Mouse (Mus musculus): ENCODE results near the gene Cpped1. TPM values are rescaled to one million over a fixed set of nuclear protein-coding genes. Genes with fewer than 3 reads are reported as not detected.

Gene Cpped1
- total RNA-seq, 2 experiments from 2014 or later: 34.9 to 49.6 TPM

DNA sequence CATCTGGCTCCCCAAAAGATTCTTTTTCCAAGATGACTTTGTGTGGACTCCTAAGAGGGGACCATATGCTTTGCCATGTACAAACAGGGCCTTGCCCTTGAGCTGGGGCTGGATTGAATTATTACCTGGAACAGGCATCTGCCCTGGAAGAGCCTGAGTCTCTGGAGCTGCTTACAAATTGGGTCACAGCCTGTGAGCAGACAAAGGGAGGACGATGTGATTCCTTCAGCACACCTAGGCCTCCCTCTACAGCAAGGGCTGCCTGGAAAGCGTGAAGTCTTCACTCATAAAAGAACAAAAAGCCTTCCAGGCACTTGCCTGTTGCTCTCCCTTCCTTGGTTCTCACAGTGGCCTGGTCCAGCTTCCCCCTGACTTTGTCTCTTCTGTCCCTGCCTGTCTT lies 136.9 kb downstream of the Cpped1 start:
- no peak for DNase-seq

DNA sequence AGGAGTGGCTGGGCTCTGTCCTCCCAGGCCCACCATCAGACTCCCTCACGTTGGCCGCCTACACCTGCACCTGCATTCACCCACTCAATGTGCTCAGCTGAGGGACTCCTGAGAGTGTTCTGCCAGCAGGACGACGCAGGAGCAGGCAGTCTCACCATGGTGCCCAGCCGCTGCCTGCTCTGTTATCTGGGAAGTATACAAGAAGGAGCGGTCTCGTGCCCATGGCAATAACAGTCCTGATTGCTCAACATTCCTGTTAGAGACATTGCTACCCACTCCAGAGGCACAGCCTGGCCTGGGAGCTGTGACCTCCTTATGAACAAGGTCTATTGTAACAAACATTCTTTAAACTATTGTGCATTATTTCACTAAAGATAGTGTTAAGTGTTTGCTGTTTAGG lies 151.3 kb downstream of the Cpped1 start:
- DNase-seq: no peak

DNA sequence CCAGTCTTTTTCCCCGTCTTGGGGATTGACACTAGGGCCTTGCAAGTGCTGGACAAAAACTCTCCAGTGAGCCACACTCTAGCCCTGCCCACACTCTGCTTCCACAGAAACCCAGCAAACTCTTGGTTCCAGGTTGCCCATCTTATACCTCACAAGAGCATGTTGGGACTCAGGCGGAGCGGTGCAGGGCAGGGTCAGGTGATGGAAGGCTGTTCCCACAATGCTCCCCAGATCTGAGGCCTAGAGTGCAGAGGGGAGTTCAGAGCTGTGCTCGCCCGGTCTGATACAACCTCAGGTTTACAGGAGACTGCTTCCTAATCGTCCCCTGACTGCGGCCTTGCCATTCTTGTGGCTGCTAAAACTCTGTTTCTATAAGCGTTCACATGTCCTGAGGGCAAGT lies 151.8 kb downstream of the Cpped1 start:
- no peak for DNase-seq

DNA sequence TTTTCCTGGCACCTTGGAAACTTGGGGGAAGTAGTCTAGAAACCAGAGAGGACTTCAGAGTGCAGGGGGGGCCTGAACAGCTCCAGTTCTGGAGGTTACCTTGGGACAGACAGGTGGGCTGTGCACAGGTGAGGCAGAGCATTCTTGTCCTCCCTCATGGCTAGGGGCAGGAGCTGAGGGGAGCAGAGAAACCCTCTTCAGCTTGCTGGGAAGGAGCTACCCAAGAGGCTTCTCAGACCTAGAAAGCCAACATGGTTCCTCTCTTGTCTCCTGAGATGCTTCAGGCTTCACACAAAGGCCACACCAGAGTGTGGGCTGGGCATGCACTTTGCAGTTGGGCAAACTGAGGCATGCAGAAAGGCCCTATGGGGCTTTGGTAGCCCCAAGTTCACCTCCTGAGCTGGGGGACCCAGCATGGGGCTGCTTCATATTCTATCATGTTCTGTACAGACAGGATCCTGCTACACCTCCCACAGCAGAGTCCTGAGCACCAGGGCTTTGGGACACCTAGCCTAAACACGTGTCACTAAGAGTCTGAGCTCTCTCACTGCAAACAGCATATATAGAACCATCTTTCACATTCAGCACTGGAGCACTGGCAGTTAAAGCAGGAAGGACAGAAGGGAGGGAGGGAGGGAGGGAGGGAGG lies 152.5 kb downstream of the Cpped1 start:
- DNase-seq: no peak

DNA sequence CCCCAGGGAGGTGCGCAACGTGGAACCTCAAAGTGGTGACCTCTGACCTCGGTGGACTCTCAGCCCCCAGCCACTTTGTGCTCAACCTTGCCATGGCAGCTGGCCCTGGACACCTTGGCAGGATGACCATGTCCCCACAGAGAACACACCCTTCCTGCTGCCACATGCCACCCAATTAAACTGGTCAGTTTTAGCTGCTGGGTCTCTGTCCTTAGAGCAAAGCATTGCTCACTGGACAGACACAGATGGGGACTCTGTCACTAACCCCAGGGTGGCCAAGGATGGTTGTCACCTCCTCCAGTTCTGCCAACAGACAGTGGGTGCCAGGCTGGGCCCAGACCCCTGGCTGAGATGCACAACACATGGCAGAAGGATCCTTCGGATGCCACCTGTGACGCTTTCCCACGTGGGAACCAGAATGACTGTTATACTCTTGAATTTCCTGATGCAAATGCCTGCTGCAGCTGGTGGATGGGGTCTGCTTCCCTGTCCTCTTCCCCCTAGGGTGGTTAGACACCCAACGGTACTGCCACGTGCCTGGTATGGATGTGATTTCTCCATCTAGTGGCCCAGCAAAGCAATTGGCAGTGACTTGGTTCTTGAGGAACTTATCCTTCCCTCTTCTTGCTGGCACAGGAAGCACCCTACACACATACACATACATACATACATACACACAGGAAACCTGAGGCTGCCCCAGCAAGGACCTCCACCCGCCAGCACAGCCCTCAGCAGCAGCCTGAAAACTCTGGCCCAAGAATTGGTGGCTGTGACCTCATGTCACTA lies 153.8 kb downstream of the Cpped1 start:
- DNase-seq: no peak

DNA sequence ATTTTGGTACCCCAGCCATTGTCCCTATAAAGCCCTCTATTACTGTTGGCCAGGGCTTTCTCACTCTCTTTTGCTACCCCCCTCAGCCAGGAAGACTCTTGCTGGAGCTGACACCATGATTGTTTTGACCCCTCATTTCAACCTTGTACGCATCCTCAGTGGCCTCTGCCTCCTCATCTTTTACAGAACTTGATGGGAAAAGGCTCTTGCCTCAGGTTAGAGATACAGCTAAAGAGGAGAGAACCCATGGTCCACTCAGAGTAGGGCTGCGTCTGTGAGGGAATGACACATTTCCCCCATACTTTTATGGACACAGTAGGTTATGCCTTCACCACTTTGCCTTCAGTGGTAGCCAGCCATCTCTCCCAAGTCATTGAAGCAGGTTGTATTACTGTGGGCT lies 155.1 kb downstream of the Cpped1 start:
- no peak for DNase-seq

Other genes starting within 250 kb of the Cpped1 start
- gene Shisa9, start 74.7 kb upstream of the Cpped1 start, total RNA-seq (2021): 1 to 10 TPM; 2.2 to 2.5 TPM